Mouse (Mus musculus) liver, embryonic 14.5 days (tissue): Measurements from ENCODE around the gene Btbd19. TPM values are rescaled to one million over a fixed set of nuclear protein-coding genes. Genes with fewer than 3 reads are reported as not detected.
A peak's percentile ranks its signal among the peaks of the same experiment; 100 is the strongest.

ENCODE experiments used
- ATAC-seq: fragments of 200-750 bp; cut with Nextera tagmentation; 2 replicates; pipeline ENCODE4 v1.8.0; 2017; ENCODE audit warnings: moderate number of reproducible peaks, mild to moderate bottlenecking, moderate library complexity; ENCODE audit not compliant: insufficient read depth
- DNase-seq, 3 experiments: peaks; one replicate each; pipeline ENCODE4 v3.0.0-alpha.2; 2012 to 2013; ENCODE audit warnings: low read depth in 3 of 3, low spot score in 3 of 3
- H3K27ac ChIP-seq: fragments of 300-500 bp; sonication (generic); 2 replicates; pipeline ENCODE4 v1.5.1; 2014; ENCODE audit warnings: moderate library complexity, mild to moderate bottlenecking, control low read depth, inconsistent platforms
- H3K27me3 ChIP-seq: fragments of 300-500 bp; sonication (generic); 2 replicates; pipeline ENCODE4 v1.6.1; 2014; ENCODE audit warnings: mild to moderate bottlenecking, low read length, moderate library complexity; ENCODE audit not compliant: control insufficient read depth, insufficient read depth
- H3K36me3 ChIP-seq: fragments of 300-500 bp; sonication (generic); replicated peaks from 2 replicates; pipeline ENCODE4 v1.6.1; 2014; ENCODE audit warnings: low read depth; ENCODE audit not compliant: control insufficient read depth, insufficient read depth
- H3K4me1 ChIP-seq, 2 experiments: fragments of 200-500 bp in 1 of 2; fragments of 300-500 bp in 1 of 2; sonication (generic) in 1 of 2; replicated peaks; 2 replicates each; pipeline ENCODE4 v1.6.1; 2012 to 2014; ENCODE audit warnings: antibody characterized with exemption in 1 of 2, inconsistent platforms in 1 of 2, low read length in 1 of 2; ENCODE audit not compliant: control insufficient read depth in 2 of 2, insufficient read depth in 2 of 2
- H3K4me2 ChIP-seq: fragments of 300-500 bp; sonication (generic); 2 replicates; pipeline ENCODE4 v1.6.1; 2014; ENCODE audit warnings: low read depth, mild to moderate bottlenecking, control low read depth, moderate library complexity
- H3K4me3 ChIP-seq, 2 experiments: fragments of 200-500 bp in 1 of 2; fragments of 300-500 bp in 1 of 2; sonication (generic) in 1 of 2; 2 replicates each; pipeline ENCODE4 v1.5.1; 2012 to 2014; ENCODE audit warnings: low read depth in 2 of 2, low read length in 2 of 2, mild to moderate bottlenecking in 2 of 2, control low read depth in 1 of 2, inconsistent platforms in 1 of 2, moderate library complexity in 1 of 2; ENCODE audit not compliant: insufficient read depth in 1 of 2
- H3K9ac ChIP-seq: fragments of 300-500 bp; sonication (generic); replicated peaks from 2 replicates; pipeline ENCODE4 v1.6.1; 2014; ENCODE audit warnings: mild to moderate bottlenecking, control low read depth, moderate library complexity
- H3K9me3 ChIP-seq: fragments of 300-500 bp; sonication (generic); 2 replicates; pipeline ENCODE4 v1.6.1; 2016; ENCODE audit warnings: low read length, mixed read lengths; ENCODE audit not compliant: control insufficient read depth
- CTCF ChIP-seq: IDR thresholded peaks from 2 replicates; pipeline ENCODE4 v1.5.1; 2016; ENCODE audit warnings: antibody characterized with exemption, low read depth, control low read depth
- EP300 ChIP-seq: IDR thresholded peaks from 2 replicates; pipeline ENCODE4 v1.6.1; 2016; ENCODE audit warnings: antibody characterized with exemption, low read depth
- WGBS: fragments of 180-500 bp; shearing (Covaris S2); extraction: QIAGEN DNeasy Blood & Tissue Kit; methylation state at CpG from one replicate; pipeline ENCODE4 v1.1.7; 2014; ENCODE audit not compliant: insufficient replicate concordance; 5-methylcytosine and 5-hydroxymethylcytosine counted together
- polyA plus RNA-seq, 2 experiments: library from polyadenylated mRNA; depleted of rRNA in 1 of 2; stranded (reverse) in 1 of 2; unstranded in 1 of 2; fragments of >200 nt; fragmentation: Nextera tagmentation in 1 of 2; extraction: Ambion mirVana in 1 of 2; gene quantifications; 2 replicates each; pipeline versions ENCODE4 v1.2.1 to v1.2.3; 2012 to 2014

Btbd19 gene
- polyA plus RNA-seq, 2 experiments, result 2.3 to 2.9 TPM

DNA sequence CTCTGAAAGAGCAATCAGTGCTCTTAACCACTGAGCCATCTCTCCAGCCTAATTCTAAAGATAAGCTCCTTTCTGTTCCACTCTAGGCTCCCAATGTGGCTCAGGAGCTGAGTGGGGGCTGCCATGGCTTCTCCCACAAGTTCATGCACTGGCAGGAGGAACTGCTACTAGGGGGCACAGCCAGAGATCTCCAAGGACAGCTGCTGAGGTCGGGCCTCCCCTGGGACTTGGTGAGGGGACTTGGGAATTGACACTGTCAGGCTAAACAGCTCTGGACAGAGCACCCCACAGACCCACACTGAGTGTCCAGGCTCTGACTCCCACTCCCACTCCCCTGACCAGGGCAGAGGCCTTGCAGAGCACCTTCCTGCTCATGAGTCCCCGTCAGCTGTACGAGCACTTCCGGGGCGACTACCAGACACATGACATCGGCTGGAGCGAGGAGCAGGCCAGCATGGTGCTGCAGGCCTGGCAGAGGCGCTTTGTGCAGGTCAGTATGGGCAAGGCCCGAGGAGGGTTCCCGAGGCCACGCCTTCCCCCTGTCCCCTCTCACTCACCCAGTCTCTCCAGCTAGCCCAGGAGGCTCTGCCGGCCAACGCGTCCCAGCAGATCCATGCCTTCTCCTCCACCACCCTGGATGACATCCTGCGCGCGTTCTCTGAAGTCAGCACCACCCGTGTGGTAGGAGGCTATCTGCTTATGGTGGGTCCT, 17.6 kb downstream of the Btbd19 start:
- H3K4me1 ChIP-seq, result no peaks in the 10 kb centered on the region
- H3K27ac ChIP-seq, result no peak overlapping the region
- no peak overlapping the region for H3K4me3 ChIP-seq
- H3K9me3 ChIP-seq, result no peaks in the 10 kb centered on the region
- ATAC-seq, result no peak
- no peak overlapping the region for H3K4me2 ChIP-seq
- no peaks in the 10 kb centered on the region for H3K27me3 ChIP-seq
- TF ChIP-seq EP300 (no peak), CTCF (no peak)
- 70% methylated on average over 18 of the region's 18 CpGs for WGBS
- no peaks in the 10 kb centered on the region for H3K36me3 ChIP-seq
- no peak for DNase-seq
- no peak overlapping the region for H3K9ac ChIP-seq

DNA sequence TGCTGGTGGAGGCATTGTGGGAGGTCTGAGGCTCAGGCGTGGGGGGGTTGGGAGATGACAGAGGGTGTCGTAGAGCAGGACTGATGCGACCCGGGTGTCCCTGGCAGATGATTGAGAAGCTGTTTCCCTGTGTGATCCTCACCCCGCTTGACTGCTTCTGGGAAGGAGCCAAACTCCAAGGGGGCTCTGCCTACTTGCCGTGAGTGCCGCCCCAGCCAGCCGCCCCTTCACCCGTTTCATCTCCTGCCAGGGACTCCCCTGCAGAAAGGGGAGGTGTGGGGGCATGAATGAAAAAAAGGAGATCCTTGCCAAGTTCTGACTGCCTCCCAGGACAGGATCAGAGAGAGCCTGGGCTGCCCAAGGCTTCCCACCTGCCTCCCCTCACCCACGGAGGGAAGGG, 20.4 kb downstream of the Btbd19 start:
- Histone ChIP-seq H3K4me1 (no peaks in the 10 kb centered on the region), H3K4me3 (no peak overlapping the region), H3K36me3 (no peaks in the 10 kb centered on the region), H3K9me3 (no peaks in the 10 kb centered on the region), H3K9ac (no peak overlapping the region), H3K27ac (no peak overlapping the region), H3K27me3 (no peaks in the 10 kb centered on the region), H3K4me2 (no peak overlapping the region)
- DNase-seq (no peak), ATAC-seq (no peak)
- 67% methylated on average over 10 of the region's 10 CpGs for WGBS
- no peak for TF ChIP-seq CTCF

DNA sequence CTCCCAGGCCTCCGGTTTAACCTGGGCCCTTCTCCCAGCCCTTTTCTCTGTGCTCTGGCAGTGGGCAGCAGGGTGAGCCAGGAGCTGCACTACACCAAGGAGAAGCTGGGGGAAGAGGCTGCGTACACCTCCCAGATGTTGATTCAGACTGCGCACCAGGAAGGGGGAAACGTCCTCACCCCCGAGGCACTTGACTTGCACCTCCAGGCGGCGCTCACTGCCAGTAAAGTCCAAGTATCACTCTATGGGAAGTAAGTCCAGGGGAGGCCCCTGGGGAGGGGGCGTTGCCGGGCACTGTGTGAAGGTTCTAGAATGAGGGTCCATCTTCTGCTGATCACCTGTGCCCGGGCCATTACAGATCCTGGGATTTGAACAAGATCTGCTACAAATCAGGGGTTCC, 20.9 kb downstream of the Btbd19 start:
- no peak overlapping the region for H3K4me3 ChIP-seq
- no peaks in the 10 kb centered on the region for H3K4me1 ChIP-seq
- H3K27ac ChIP-seq, result no peak overlapping the region
- no peak for ATAC-seq
- no peaks in the 10 kb centered on the region for H3K36me3 ChIP-seq
- no peak overlapping the region for H3K4me2 ChIP-seq
- no peak for DNase-seq
- TF ChIP-seq EP300, result no peak
- no peak for TF ChIP-seq CTCF
- H3K27me3 ChIP-seq, result no peaks in the 10 kb centered on the region
- no peaks in the 10 kb centered on the region for H3K9me3 ChIP-seq
- H3K9ac ChIP-seq, result no peak overlapping the region
- WGBS, result 66% methylated on average over 10 of the region's 10 CpGs

DNA sequence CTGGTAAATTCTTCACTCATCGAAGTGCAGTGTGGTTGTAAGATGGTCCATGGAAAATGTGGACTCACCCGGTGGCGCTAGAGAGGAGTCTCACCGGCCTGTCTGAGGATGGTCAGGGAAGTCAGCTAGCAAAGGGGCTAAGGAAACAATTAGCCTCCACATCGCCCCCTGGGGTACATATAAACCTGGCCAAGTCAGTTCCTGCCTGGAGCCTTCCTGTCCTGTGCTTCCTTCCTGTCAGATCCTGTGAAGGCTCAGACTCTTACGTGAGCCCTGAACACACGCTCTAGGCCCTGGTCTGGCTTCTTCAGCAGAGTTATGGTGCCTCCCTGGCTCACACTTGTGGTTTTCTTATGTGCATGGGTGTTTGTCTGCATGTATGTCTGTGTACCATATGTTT, 24.3 kb downstream of the Btbd19 start:
- no peak overlapping the region for H3K4me3 ChIP-seq
- no peaks in the 10 kb centered on the region for H3K9me3 ChIP-seq
- H3K27ac ChIP-seq, result no peak overlapping the region
- H3K4me1 ChIP-seq, result no peaks in the 10 kb centered on the region
- DNase-seq (no peak), ATAC-seq (no peak)
- TF ChIP-seq EP300 (no peak), CTCF (peak; percentile 48)
- no peaks in the 10 kb centered on the region for H3K36me3 ChIP-seq
- peaks cover 8% of the 10 kb centered on the region for H3K27me3 ChIP-seq
- 40% methylated on average over 7 of the region's 7 CpGs for whole genome bisulfite sequencing
- no peak overlapping the region for H3K4me2 ChIP-seq
- H3K9ac ChIP-seq, result no peak overlapping the region

DNA sequence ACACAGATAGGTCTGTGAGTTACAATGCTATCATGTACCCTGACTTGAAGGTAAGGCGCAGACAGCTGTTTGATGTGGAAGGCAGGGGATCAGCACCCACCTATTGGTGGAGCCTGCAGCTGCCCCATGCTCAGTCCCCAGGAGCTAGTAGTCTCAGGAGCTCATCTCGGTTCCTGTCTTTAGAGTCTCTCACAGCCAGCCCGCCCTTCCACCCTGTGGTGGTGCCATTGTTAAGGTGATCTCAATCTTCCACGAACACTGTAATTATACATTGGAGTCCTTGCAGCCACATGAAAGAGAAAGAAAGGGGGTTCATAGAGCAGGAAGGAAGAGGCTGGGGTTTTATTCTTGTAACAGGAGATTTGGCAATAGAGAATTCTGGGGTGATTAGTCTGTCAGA, 25.5 kb downstream of the Btbd19 start:
- Histone ChIP-seq H3K4me1 (no peaks in the 10 kb centered on the region; a peak in 1 of 4 replicates), H3K27ac (no peak overlapping the region), H3K9ac (no peak overlapping the region), H3K9me3 (no peaks in the 10 kb centered on the region), H3K4me3 (no peak overlapping the region), H3K27me3 (peaks cover 20% of the 10 kb centered on the region), H3K36me3 (no peaks in the 10 kb centered on the region), H3K4me2 (no peak overlapping the region)
- TF ChIP-seq CTCF, result no peak
- TF ChIP-seq EP300, result no peak
- DNase-seq (no peak), ATAC-seq (no peak)
- WGBS, result 64% methylated on average over 4 of the region's 4 CpGs

DNA sequence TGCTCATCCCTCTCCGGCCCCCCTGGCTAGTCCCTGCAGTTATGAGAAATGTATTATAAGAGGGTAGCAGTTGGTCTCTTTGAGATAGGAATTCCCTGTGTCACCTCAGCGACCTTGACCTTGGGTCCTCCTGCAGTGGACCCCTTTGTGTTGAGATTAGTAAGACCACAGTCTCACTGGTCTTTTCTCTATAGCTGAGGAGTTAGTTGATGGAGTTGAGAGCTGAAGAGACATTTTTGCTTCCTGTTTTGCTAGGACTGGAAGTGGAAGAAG, 26.8 kb downstream of the Btbd19 start:
- Histone ChIP-seq H3K36me3 (no peaks in the 10 kb centered on the region), H3K4me1 (no peaks in the 10 kb centered on the region; a peak in 1 of 4 replicates), H3K4me3 (no peak overlapping the region), H3K9me3 (no peaks in the 10 kb centered on the region), H3K27ac (no peak overlapping the region), H3K27me3 (peaks cover 24% of the 10 kb centered on the region), H3K4me2 (no peak overlapping the region), H3K9ac (no peak overlapping the region)
- DNase-seq (no peak), ATAC-seq (no peak)
- WGBS, result 52% methylated on average over 2 of the region's 2 CpGs
- no peak for TF ChIP-seq EP300
- no peak for TF ChIP-seq CTCF
